Mouse (Mus musculus): ENCODE measurements around the gene Ube2d3.

DNA sequence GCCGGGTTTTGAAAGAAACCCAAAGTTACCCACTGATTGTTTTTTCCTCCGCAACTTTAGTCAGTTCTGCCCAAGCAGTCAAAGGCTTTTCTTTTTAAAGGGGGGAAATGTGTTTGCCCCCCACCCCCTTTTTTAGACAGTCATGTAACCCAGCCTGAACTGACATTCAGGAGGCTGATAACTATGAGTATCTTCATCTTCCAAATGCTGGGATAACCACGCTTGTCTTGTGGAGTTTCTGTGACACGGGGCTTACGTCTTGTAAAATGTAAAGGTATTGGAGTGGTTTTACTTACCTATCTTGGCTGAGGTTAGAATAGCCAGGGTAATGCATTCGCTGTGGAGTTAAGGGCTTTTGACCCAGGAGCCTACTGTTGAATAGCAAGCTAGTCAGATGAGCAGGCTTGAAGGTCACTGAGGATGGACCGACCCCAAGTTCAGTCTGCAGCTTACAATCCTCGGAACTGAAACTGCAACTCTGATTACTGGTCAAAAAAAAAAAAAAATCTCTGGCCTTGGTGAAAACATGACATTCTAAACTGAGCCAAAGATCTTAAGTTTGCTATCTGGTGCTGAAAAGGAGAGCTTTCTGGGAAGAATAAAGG lies 14.2 kb upstream of the Ube2d3 start, which contains the start of gene Cisd2:
- no peak for TF ChIP-seq E2F4 (IDR thresholded peaks at IDR 0.05; ENCODE audit: insufficient read depth)
- no peak for TF ChIP-seq USF1 (IDR thresholded peaks at IDR 0.05; ENCODE audit: low read depth)
- no peak for TF ChIP-seq TCF12 (IDR thresholded peaks at IDR 0.05; ENCODE audit: insufficient read depth, poor library complexity, severe bottlenecking)
- no peak for TF ChIP-seq POLR2A (IDR thresholded peaks at IDR 0.05; ENCODE audit: insufficient read length, low read depth)
- no peak for TF ChIP-seq REST (IDR thresholded peaks at IDR 0.05; ENCODE audit: insufficient read depth, insufficient read length)
- TF ChIP-seq POLR2AphosphoS2 (IDR thresholded peaks at IDR 0.05; ENCODE audit: insufficient read length, low read depth) = no peak
- no peak for TF ChIP-seq MAX (IDR thresholded peaks at IDR 0.05; ENCODE audit: low read depth)

All from myocyte (in vitro differentiated cells).